In genomic region chr14:122883410-122883806, GRCm38 (mm10) we compare ENCODE assay signal across 13 mouse cellular contexts. TPM values are rescaled to one million over a fixed set of nuclear protein-coding genes. Genes with fewer than 3 reads are reported as not detected.
DNase-seq lines count a peak whose midpoint lies in the region; ATAC-seq and TF ChIP-seq lines count a peak whose summit lies in the region.
"Had no signal": no experiment of that assay in that cellular context is flagged by ENCODE, and none has a peak within 500 bp of the region (broad histone marks: within the 10 kb centered on the region; RNA-seq: fewer than 3 reads in every experiment).

No protein-coding gene starts in this region.

- 94% methylated on average over 4 of the region's 4 CpGs for WGBS in heart, adult 2 months
- WGBS in hindbrain, embryonic 11.5 days: 67% methylated on average over 4 of the region's 4 CpGs
- 31% methylated on average over 4 of the region's 4 CpGs for WGBS in midbrain, embryonic 13.5 days
- WGBS in kidney, embryonic 16.5 days: 84% methylated on average over 4 of the region's 4 CpGs

- H3K79me2 ChIP-seq in heart, adult 2 months (replicated peaks; ENCODE audit: control insufficient read depth, insufficient read depth, low read length): no peaks in the 10 kb centered on the region

- H3K4me2 ChIP-seq in hindbrain, embryonic 11.5 days (replicated peaks; ENCODE audit: low read depth, low read length): no peak overlapping the region
- H3K4me2 ChIP-seq in midbrain, embryonic 13.5 days (replicated peaks): no peak overlapping the region
- no peak overlapping the region for H3K4me2 ChIP-seq in kidney, embryonic 16.5 days (replicated peaks; ENCODE audit: low read depth, low read length)
- H3K4me2 ChIP-seq: heart, embryonic 13.5 days; liver, embryonic 13.5 days had no signal

- peaks cover 1% of the 10 kb centered on the region; the same call in 1 of the 2 replicates for H3K4me1 ChIP-seq in heart, adult 2 months (ENCODE audit: control insufficient read depth, insufficient read depth, low read length)
- peaks cover 11% of the 10 kb centered on the region for H3K4me1 ChIP-seq in embryonic fibroblast, embryonic 13.5 days (ENCODE audit: control insufficient read depth, insufficient read depth, low read length)
- peaks cover 6% of the 10 kb centered on the region; the same call in 1 of the 2 replicates for H3K4me1 ChIP-seq in hindbrain, embryonic 11.5 days (replicated peaks; ENCODE audit: control insufficient read depth, insufficient read depth, low read length)
- peaks cover 39% of the 10 kb centered on the region for H3K4me1 ChIP-seq in midbrain, embryonic 13.5 days (replicated peaks)
- peaks cover 5% of the 10 kb centered on the region; the same call in 1 of the 2 replicates for H3K4me1 ChIP-seq in kidney, embryonic 16.5 days (ENCODE audit: insufficient read depth, low read length)
- H3K4me1 ChIP-seq: liver, embryonic 13.5 days had no signal

- H3K9ac ChIP-seq in heart, adult 2 months (ENCODE audit: low read depth, low read length): no peak overlapping the region
- H3K9ac ChIP-seq in hindbrain, embryonic 11.5 days (ENCODE audit: low read depth, low read length): no peak overlapping the region
- H3K9ac ChIP-seq in midbrain, embryonic 13.5 days (replicated peaks): no peak overlapping the region
- no peak overlapping the region for H3K9ac ChIP-seq in kidney, embryonic 16.5 days (replicated peaks; ENCODE audit: low read length)
- H3K9ac ChIP-seq: heart, embryonic 13.5 days; liver, embryonic 13.5 days had no signal

- no peak overlapping the region for H3K4me3 ChIP-seq in heart, adult 2 months
- no peak overlapping the region for H3K4me3 ChIP-seq in embryonic fibroblast, embryonic 13.5 days (ENCODE audit: insufficient read depth, low read length)
- no peak overlapping the region for H3K4me3 ChIP-seq in hindbrain, embryonic 11.5 days (ENCODE audit: low read depth, low read length)
- no peak overlapping the region for H3K4me3 ChIP-seq in midbrain, embryonic 13.5 days (replicated peaks)
- H3K4me3 ChIP-seq in kidney, embryonic 16.5 days (ENCODE audit: low read length): no peak overlapping the region
- H3K4me3 ChIP-seq: heart, embryonic 13.5 days; liver, embryonic 13.5 days had no signal

- no peak for TF ChIP-seq CTCF in heart, adult 2 months (IDR thresholded peaks at IDR 0.05)
- no peak for TF ChIP-seq CTCF in embryonic fibroblast, embryonic 13.5 days (IDR thresholded peaks at IDR 0.05; ENCODE audit: borderline replicate concordance, insufficient read depth, low read length)

- peak; percentile 70 for DNase-seq in heart, adult 11 months
- DNase-seq in heart, adult 2 months: no peak
- no peak for DNase-seq in hindbrain, embryonic 11.5 days (ENCODE audit: low spot score)
- no peak for DNase-seq in cerebellum, postnatal 14 days
- DNase-seq in frontal cortex, postnatal 14 days (ENCODE audit: low spot score in 2 of 2): no peak
- DNase-seq: kidney, adult 8-10 months; liver, embryonic 13.5 days; thymus, adult 2 months had no signal

- no peaks in the 10 kb centered on the region for H3K36me3 ChIP-seq in heart, adult 2 months (ENCODE audit: control insufficient read depth, insufficient read depth, low read length)
- H3K36me3 ChIP-seq in hindbrain, embryonic 11.5 days (ENCODE audit: control insufficient read depth, insufficient read depth, low read length): no peaks in the 10 kb centered on the region
- no peaks in the 10 kb centered on the region for H3K36me3 ChIP-seq in midbrain, embryonic 13.5 days
- H3K36me3 ChIP-seq in kidney, embryonic 16.5 days (ENCODE audit: insufficient read depth, low read length): no peaks in the 10 kb centered on the region
- H3K36me3 ChIP-seq: heart, embryonic 13.5 days; liver, embryonic 13.5 days had no signal

- H3K9me3 ChIP-seq in hindbrain, embryonic 11.5 days (ENCODE audit: control insufficient read depth, low read length): no peaks in the 10 kb centered on the region
- no peaks in the 10 kb centered on the region for H3K9me3 ChIP-seq in midbrain, embryonic 13.5 days
- H3K9me3 ChIP-seq in kidney, embryonic 16.5 days (ENCODE audit: low read length): no peaks in the 10 kb centered on the region
- H3K9me3 ChIP-seq: heart, embryonic 13.5 days; liver, embryonic 13.5 days had no signal

- peak; percentile 50 for ATAC-seq in hindbrain, embryonic 11.5 days (ENCODE audit: low FRiP score)
- ATAC-seq in midbrain, embryonic 13.5 days: peak; percentile 70
- no peak for ATAC-seq in kidney, embryonic 16.5 days (ENCODE audit: low FRiP score, low TSS enrichment)

- H3K27ac ChIP-seq in heart, adult 2 months: no peak overlapping the region
- H3K27ac ChIP-seq in embryonic fibroblast, embryonic 13.5 days (ENCODE audit: insufficient read depth, low read length): peak overlapping the region; percentile 39; the same call in 1 of the 2 replicates
- peak overlapping the region; percentile 72 for H3K27ac ChIP-seq in hindbrain, embryonic 11.5 days (ENCODE audit: low read depth, low read length)
- H3K27ac ChIP-seq in midbrain, embryonic 13.5 days: peak overlapping the region; percentile 75
- no peak overlapping the region for H3K27ac ChIP-seq in kidney, embryonic 16.5 days (ENCODE audit: low read length)
- H3K27ac ChIP-seq: heart, embryonic 13.5 days; liver, embryonic 13.5 days had no signal

- TF ChIP-seq EP300 in heart, adult 2 months (IDR thresholded peaks at IDR 0.05; ENCODE audit: insufficient read depth, low read depth, low read length): no peak

- no peaks in the 10 kb centered on the region for H3K27me3 ChIP-seq in heart, adult 2 months (ENCODE audit: control insufficient read depth, insufficient read depth, low read length)
- H3K27me3 ChIP-seq in hindbrain, embryonic 11.5 days (ENCODE audit: control insufficient read depth, insufficient read depth, low read length): no peaks in the 10 kb centered on the region
- H3K27me3 ChIP-seq in midbrain, embryonic 13.5 days: no peaks in the 10 kb centered on the region; the same call in 1 of the 2 replicates
- no peaks in the 10 kb centered on the region for H3K27me3 ChIP-seq in kidney, embryonic 16.5 days (ENCODE audit: insufficient read depth, low read length)
- H3K27me3 ChIP-seq: heart, embryonic 13.5 days; liver, embryonic 13.5 days; Patski had no signal

- TF ChIP-seq POLR2A in heart, adult 2 months (IDR thresholded peaks at IDR 0.05; ENCODE audit: insufficient read depth, low read depth, low read length): no peak
- TF ChIP-seq POLR2A in embryonic fibroblast, embryonic 13.5 days (IDR thresholded peaks at IDR 0.05; ENCODE audit: low read depth, low read length): no peak

- intact Hi-C loops in heart, adult 2 months (cut with DNase I): no loop called here

RNA-seq across cellular contexts. Expression of gene Ggact, which starts 30.1 kb away (rescaled TPM):
- total RNA-seq in heart, adult 2 months (2021): 10 to 100 TPM; 22.5 to 25.6 TPM
- polyA plus RNA-seq in heart, adult 2 months (2012; rRNA removed): 27.1 and 40.9 TPM in 2 replicates
- 19.9 and 26.6 TPM in 2 replicates for polyA plus RNA-seq in embryonic fibroblast, embryonic 13.5 days (2011; ENCODE audit: insufficient read length, low read depth, missing spikeins)
- 5.1 and 5.6 TPM in 2 replicates for polyA plus RNA-seq in hindbrain, embryonic 11.5 days (2014; fragmentation: Nextera tagmentation; extraction: Ambion mirVana)
- polyA plus RNA-seq in midbrain, embryonic 13.5 days (2015; fragmentation: Nextera tagmentation; extraction: Ambion mirVana): 4.7 and 5.9 TPM in 2 replicates
- polyA plus RNA-seq in kidney, embryonic 16.5 days (2015; fragmentation: Nextera tagmentation; extraction: Ambion mirVana): 19.2 and 20.5 TPM in 2 replicates

Comparison
In these comparisons a context has a peak if more than half of its experiments do, and no peak if none do; other contexts are left out.
1. H3K27ac ChIP-seq: peak in embryonic fibroblast, embryonic 13.5 days (single experiment), hindbrain, embryonic 11.5 days (single experiment) and midbrain, embryonic 13.5 days (single experiment); none in heart, adult 2 months (single experiment) and kidney, embryonic 16.5 days (single experiment).